Mouse (Mus musculus) heart, adult 8-10 months (tissue): ENCODE data around the gene Tex11. TPM values are rescaled to one million over a fixed set of nuclear protein-coding genes. Genes with fewer than 3 reads are reported as not detected.

Experiments used
- total RNA-seq, 4 experiments: library from RNA; stranded (reverse); gene quantifications; 2 replicates each; pipeline ENCODE4 v1.2.4; 2022

Tex11 gene
- total RNA-seq, 4 experiments from 2014 or later = 0.16 to 0.22 (median 0.22) TPM; not detected in 1

Other genes with a start within 250 kb of the Tex11 start
- gene Slc7a3, start 26.4 kb upstream of the Tex11 start, total RNA-seq = under 1 TPM in 2 of 4 experiments, not detected in 2; 0.14 to 0.19 TPM
- 10 to 100 TPM; 35.3 to 41.2 (median 38.4) TPM for gene Snx12, start 162.9 kb upstream of the Tex11 start, total RNA-seq
- 10 to 100 TPM; 59.7 to 68.9 (median 64.1) TPM for gene Foxo4, start 194.9 kb upstream of the Tex11 start, total RNA-seq
- not detected for gene Gm614, start 204.3 kb upstream of the Tex11 start, total RNA-seq
- gene Il2rg, start 208.6 kb upstream of the Tex11 start, total RNA-seq = 10 to 100 TPM in 2 of 4 experiments, 1 to 10 TPM in 2; 7.0 to 10.2 (median 9.4) TPM
- not detected for gene Gm20489, start 209.4 kb upstream of the Tex11 start, total RNA-seq
- gene Med12, start 214.4 kb upstream of the Tex11 start, total RNA-seq = 10 to 100 TPM; 15.7 to 20.3 (median 19.5) TPM
- 1 to 10 TPM in 1 of 4 experiments, under 1 TPM in 3; 0.34 to 1.2 (median 0.78) TPM for gene Nlgn3, start 239.5 kb upstream of the Tex11 start, total RNA-seq